Mouse (Mus musculus): Measurements from ENCODE around the gene Clic1. TPM values are rescaled to one million over a fixed set of nuclear protein-coding genes. Genes with fewer than 3 reads are reported as not detected.

Gene Clic1
- polyA plus RNA-seq, 1 experiment: 321 TPM

GRCm38 (mm10) chr17:35023756-35024155 lies 26.0 kb upstream of the Clic1 start:
- DNase-seq: no peak
- peaks cover 23% of the 10 kb centered on the region for H3K4me1 ChIP-seq (replicated peaks; ENCODE audit: control insufficient read depth, insufficient read depth, low read length)
- H3K4me3 ChIP-seq (ENCODE audit: control insufficient read depth, insufficient read depth, low read length): no peak overlapping the region
- no peaks in the 10 kb centered on the region for H3K36me3 ChIP-seq (ENCODE audit: control insufficient read depth, insufficient read depth, low read length)
- 49% methylated on average over 4 of the region's 4 CpGs for WGBS
- H3K27ac ChIP-seq (ENCODE audit: control insufficient read depth, insufficient read depth, low read length): no peak overlapping the region
- H3K27me3 ChIP-seq (ENCODE audit: control insufficient read depth, insufficient read depth, low read length): no peaks in the 10 kb centered on the region
- TF ChIP-seq POLR2A (IDR thresholded peaks at IDR 0.05; ENCODE audit: control insufficient read depth, extremely low read depth, insufficient read depth, low read length, poor library complexity) (no peak), CTCF (IDR thresholded peaks at IDR 0.05; ENCODE audit: borderline replicate concordance, control insufficient read depth, extremely low read depth, insufficient read depth, low read length, poor library complexity) (no peak)

GRCm38 (mm10) chr17:35024261-35024660 lies 25.5 kb upstream of the Clic1 start:
- Histone ChIP-seq H3K4me1 (replicated peaks; ENCODE audit: control insufficient read depth, insufficient read depth, low read length) (peaks cover 28% of the 10 kb centered on the region), H3K27ac (ENCODE audit: control insufficient read depth, insufficient read depth, low read length) (no peak overlapping the region), H3K4me3 (ENCODE audit: control insufficient read depth, insufficient read depth, low read length) (no peak overlapping the region), H3K36me3 (ENCODE audit: control insufficient read depth, insufficient read depth, low read length) (no peaks in the 10 kb centered on the region), H3K27me3 (ENCODE audit: control insufficient read depth, insufficient read depth, low read length) (no peaks in the 10 kb centered on the region)
- TF ChIP-seq POLR2A (IDR thresholded peaks at IDR 0.05; ENCODE audit: control insufficient read depth, extremely low read depth, insufficient read depth, low read length, poor library complexity): no peak
- TF ChIP-seq CTCF (IDR thresholded peaks at IDR 0.05; ENCODE audit: borderline replicate concordance, control insufficient read depth, extremely low read depth, insufficient read depth, low read length, poor library complexity): no peak
- 73% methylated on average over 13 of the region's 13 CpGs for WGBS
- no peak for DNase-seq

- TF ChIP-seq POLR2A (IDR thresholded peaks at IDR 0.05; ENCODE audit: control insufficient read depth, extremely low read depth, insufficient read depth, low read length, poor library complexity) (no peak), CTCF (IDR thresholded peaks at IDR 0.05; ENCODE audit: borderline replicate concordance, control insufficient read depth, extremely low read depth, insufficient read depth, low read length, poor library complexity) (no peak)
- no peak for DNase-seq
- no peaks in the 10 kb centered on the region for H3K27me3 ChIP-seq (ENCODE audit: control insufficient read depth, insufficient read depth, low read length)
- H3K4me1 ChIP-seq (replicated peaks; ENCODE audit: control insufficient read depth, insufficient read depth, low read length): peaks cover 34% of the 10 kb centered on the region
- no peak overlapping the region for H3K27ac ChIP-seq (ENCODE audit: control insufficient read depth, insufficient read depth, low read length)
- 46% methylated on average over 10 of the region's 10 CpGs for WGBS
- no peaks in the 10 kb centered on the region for H3K36me3 ChIP-seq (ENCODE audit: control insufficient read depth, insufficient read depth, low read length)
- no peak overlapping the region for H3K4me3 ChIP-seq (ENCODE audit: control insufficient read depth, insufficient read depth, low read length)
Measured at GRCm38 (mm10) chr17:35024691-35025488, 24.9 kb upstream of the Clic1 start.

GRCm38 (mm10) chr17:35026206-35026605 lies 23.6 kb upstream of the Clic1 start:
- H3K36me3 ChIP-seq (ENCODE audit: control insufficient read depth, insufficient read depth, low read length): no peaks in the 10 kb centered on the region
- peaks cover 42% of the 10 kb centered on the region for H3K4me1 ChIP-seq (replicated peaks; ENCODE audit: control insufficient read depth, insufficient read depth, low read length)
- 99% methylated on average over 5 of the region's 5 CpGs for WGBS
- H3K4me3 ChIP-seq (ENCODE audit: control insufficient read depth, insufficient read depth, low read length): no peak overlapping the region
- no peaks in the 10 kb centered on the region for H3K27me3 ChIP-seq (ENCODE audit: control insufficient read depth, insufficient read depth, low read length)
- TF ChIP-seq CTCF (IDR thresholded peaks at IDR 0.05; ENCODE audit: borderline replicate concordance, control insufficient read depth, extremely low read depth, insufficient read depth, low read length, poor library complexity): no peak
- TF ChIP-seq POLR2A (IDR thresholded peaks at IDR 0.05; ENCODE audit: control insufficient read depth, extremely low read depth, insufficient read depth, low read length, poor library complexity): no peak
- no peak overlapping the region for H3K27ac ChIP-seq (ENCODE audit: control insufficient read depth, insufficient read depth, low read length)
- no peak for DNase-seq

- H3K4me3 ChIP-seq (ENCODE audit: control insufficient read depth, insufficient read depth, low read length): no peak within 1 kb of the TSS
- no peak for DNase-seq
- H3K36me3 ChIP-seq (ENCODE audit: control insufficient read depth, insufficient read depth, low read length): no peaks in the 10 kb centered on the region
- H3K27me3 ChIP-seq (ENCODE audit: control insufficient read depth, insufficient read depth, low read length): no peaks in the 10 kb centered on the region
- peaks cover 38% of the 10 kb centered on the region for H3K4me1 ChIP-seq (replicated peaks; ENCODE audit: control insufficient read depth, insufficient read depth, low read length)
- no peak within 1 kb of the TSS for H3K27ac ChIP-seq (ENCODE audit: control insufficient read depth, insufficient read depth, low read length)
- TF ChIP-seq POLR2A (IDR thresholded peaks at IDR 0.05; ENCODE audit: control insufficient read depth, extremely low read depth, insufficient read depth, low read length, poor library complexity) (no peak), CTCF (IDR thresholded peaks at IDR 0.05; ENCODE audit: borderline replicate concordance, control insufficient read depth, extremely low read depth, insufficient read depth, low read length, poor library complexity) (no peak)
- WGBS: 35% methylated on average over 13 of the region's 13 CpGs
Measured at GRCm38 (mm10) chr17:35027277-35028068, 22.3 kb upstream of the Clic1 start, which contains the start of gene Sapcd1. TSS of gene Sapcd1 (minus strand) at chr17:35028016.

- Histone ChIP-seq H3K36me3 (ENCODE audit: control insufficient read depth, insufficient read depth, low read length) (no peaks in the 10 kb centered on the region), H3K27ac (ENCODE audit: control insufficient read depth, insufficient read depth, low read length) (no peak overlapping the region), H3K4me3 (ENCODE audit: control insufficient read depth, insufficient read depth, low read length) (no peak overlapping the region), H3K4me1 (replicated peaks; ENCODE audit: control insufficient read depth, insufficient read depth, low read length) (peaks cover 38% of the 10 kb centered on the region), H3K27me3 (ENCODE audit: control insufficient read depth, insufficient read depth, low read length) (no peaks in the 10 kb centered on the region)
- 48% methylated on average over 2 of the region's 2 CpGs for WGBS
- DNase-seq: no peak
- no peak for TF ChIP-seq POLR2A (IDR thresholded peaks at IDR 0.05; ENCODE audit: control insufficient read depth, extremely low read depth, insufficient read depth, low read length, poor library complexity)
- TF ChIP-seq CTCF (IDR thresholded peaks at IDR 0.05; ENCODE audit: borderline replicate concordance, control insufficient read depth, extremely low read depth, insufficient read depth, low read length, poor library complexity): no peak
Measured at GRCm38 (mm10) chr17:35028315-35028714, 21.5 kb upstream of the Clic1 start.
